Mouse (Mus musculus) granulocyte monocyte progenitor cell, adult 5-6 weeks (primary cell): ENCODE data around the gene Zfp513. TPM values are rescaled to one million over a fixed set of nuclear protein-coding genes. Genes with fewer than 3 reads are reported as not detected.

Experiments used
- ATAC-seq: replicated peaks from 2 replicates; pipeline ENCODE4 v1.8.0; 2016; ENCODE audit warnings: mild to moderate bottlenecking, moderate TSS enrichment, inconsistent platforms; ENCODE audit not compliant: poor library complexity, severe bottlenecking
- total RNA-seq, 2 experiments: library from RNA; stranded (forward) in 1 of 2; stranded (reverse) in 1 of 2; fragments of 200-712, 200-1000 nt in 1 of 2; fragments of >200 nt in 1 of 2; fragmentation: Nextera tagmentation in 1 of 2; gene quantifications; 2 replicates each; pipeline ENCODE4 v1.2.3; 2014 to 2017

Zfp513 gene
- total RNA-seq, 2 experiments from 2014 or later, result 6.9 to 15.4 TPM

DNA sequence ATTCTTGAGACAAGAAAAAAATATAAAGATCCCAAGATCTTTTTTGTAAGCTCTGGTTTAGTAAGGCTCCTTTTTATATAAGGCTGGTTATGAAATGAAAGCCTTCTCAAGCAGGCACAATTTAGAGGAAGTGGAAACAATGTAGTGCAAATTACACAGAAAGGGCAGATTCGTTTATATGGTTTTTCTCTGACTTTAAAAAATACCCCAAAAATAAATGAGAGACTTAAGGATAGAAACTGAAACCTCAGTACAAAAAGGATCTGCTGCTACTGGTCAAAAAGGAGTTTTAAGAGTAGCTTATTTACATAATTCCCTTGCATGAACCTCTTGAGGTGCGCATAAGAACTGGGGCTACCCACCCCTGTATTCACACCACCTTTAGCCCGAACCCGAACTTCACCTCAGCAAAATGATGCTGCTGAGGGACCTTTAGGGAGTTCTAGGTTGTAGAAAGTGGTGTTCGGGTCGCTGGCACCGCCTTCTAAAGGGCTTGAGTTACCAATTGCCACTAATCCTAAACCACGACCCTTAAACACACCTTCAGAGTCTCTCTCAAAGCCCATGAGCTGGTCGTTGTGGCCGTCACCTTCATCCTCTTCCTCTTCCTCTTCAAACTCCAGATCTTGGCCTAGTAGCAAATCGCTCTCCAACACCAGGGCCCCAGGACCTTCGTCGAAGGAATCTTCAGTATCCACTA is 911 bp downstream of the Zfp513 start:
- no peak for ATAC-seq

GRCm38 (mm10) chr5:31200327-31200768 is 1.8 kb downstream of the Zfp513 start:
- ATAC-seq, result no peak

GRCm38 (mm10) chr5:31199893-31200292 is 2.2 kb downstream of the Zfp513 start:
- ATAC-seq, result no peak

DNA sequence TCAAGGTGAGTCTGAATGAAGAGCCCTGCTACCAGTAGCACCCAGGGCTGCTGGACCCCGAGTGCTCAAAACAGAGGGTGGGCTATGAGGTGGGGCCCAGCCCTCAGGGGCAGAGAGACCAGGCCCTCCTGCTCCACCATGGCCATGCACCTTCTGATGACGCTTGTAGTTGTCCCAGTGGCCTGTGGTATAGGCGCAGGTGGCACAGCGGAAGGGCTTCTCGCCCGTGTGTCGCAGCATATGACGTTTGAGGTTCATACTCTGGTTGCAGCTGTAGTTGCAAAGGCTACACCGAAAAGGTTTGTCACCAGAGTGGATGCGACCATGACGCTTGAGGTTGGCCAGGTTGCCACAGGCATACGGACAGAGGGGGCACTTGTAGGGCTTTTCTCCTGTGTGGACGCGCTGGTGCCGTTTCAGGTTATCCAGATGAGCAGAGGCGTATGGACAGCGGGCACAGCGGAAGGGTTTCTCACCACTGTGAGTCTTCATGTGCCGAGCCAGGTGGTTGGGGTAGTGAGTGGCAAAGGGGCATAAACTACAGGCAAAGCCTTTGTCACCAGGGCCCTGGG is 2.7 kb downstream of the Zfp513 start:
- no peak for ATAC-seq

- ATAC-seq, result no peak
Measured at GRCm38 (mm10) chr5:31198616-31199320, 3.3 kb downstream of the Zfp513 start.

DNA sequence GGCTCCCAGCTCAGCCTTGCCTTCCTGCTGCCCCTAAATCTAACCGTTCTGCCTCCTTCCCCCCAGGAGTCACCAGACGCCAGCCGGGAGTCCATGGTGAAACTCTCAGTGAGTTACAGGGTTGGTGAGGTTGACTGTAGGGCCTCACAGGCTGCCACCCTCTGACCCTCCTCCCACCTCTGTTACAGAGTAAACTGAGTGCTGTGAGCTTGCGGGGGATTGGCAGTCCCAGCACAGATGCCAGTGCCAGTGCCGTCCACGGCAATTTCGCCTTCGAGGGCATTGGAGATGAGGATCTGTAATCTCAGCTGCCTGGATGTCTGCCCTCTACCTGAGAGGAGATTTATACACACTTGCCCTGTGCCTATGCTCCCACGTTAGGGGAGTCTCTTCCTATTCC is 3.9 kb downstream of the Zfp513 start:
- no peak for ATAC-seq

- no peak for ATAC-seq
Measured at GRCm38 (mm10) chr5:31197072-31197471, 5.0 kb downstream of the Zfp513 start.

DNA sequence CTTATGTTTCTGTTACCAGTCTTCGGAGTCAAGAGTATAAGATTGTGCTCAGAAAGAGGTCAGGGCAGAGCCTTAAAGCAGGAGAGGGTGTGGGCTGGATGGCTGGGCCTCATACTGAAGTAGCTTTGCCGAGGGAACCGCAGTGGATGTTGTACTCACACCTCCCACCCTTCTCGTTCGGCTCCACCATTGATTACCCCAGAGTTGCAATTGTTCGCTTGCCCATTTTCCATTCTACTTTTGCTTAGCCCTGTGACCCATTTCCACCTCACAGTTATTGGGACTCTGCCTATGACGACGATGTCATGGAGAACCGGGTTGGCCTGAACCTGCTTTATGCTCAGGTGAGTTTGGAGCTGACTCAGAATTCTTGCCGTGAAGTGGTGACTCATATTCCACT is 5.9 kb downstream of the Zfp513 start:
- no peak for ATAC-seq

- ATAC-seq, result no peak
Measured at GRCm38 (mm10) chr5:31195671-31196070, 6.4 kb downstream of the Zfp513 start.

- ATAC-seq, result no peak
Measured at GRCm38 (mm10) chr5:31194486-31195485, 7.3 kb downstream of the Zfp513 start.

DNA sequence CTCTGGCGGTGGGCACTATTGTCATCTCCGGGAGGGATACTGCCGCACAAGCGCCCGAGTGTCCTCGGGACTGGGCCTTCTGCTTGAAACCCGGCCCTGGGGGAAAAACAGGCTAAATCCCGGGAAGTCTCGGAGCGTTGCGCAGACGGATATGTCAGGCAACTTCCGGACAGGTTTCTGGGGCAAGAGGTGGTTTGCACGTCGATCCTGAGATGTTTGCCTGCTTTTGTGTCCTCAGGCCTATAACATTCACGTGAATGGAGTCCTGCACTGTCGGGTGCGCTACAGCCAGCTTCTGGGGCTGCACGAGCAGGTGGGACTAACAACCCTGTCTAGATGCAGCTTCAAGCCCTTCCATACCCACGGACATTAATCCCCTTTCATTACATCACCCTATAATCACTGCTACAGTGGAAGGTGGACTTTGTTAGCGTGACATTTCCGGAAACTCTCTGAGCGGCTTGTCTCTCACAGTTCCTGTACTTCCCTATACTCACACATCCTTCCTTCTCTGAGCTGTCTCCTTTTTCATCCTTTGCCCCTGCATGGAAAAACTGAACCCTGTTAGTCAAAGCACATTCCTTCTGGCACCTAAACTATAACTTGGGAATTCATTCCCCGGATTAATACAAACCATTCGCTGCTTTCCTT is 8.3 kb downstream of the Zfp513 start:
- peak; percentile 20 for ATAC-seq

DNA sequence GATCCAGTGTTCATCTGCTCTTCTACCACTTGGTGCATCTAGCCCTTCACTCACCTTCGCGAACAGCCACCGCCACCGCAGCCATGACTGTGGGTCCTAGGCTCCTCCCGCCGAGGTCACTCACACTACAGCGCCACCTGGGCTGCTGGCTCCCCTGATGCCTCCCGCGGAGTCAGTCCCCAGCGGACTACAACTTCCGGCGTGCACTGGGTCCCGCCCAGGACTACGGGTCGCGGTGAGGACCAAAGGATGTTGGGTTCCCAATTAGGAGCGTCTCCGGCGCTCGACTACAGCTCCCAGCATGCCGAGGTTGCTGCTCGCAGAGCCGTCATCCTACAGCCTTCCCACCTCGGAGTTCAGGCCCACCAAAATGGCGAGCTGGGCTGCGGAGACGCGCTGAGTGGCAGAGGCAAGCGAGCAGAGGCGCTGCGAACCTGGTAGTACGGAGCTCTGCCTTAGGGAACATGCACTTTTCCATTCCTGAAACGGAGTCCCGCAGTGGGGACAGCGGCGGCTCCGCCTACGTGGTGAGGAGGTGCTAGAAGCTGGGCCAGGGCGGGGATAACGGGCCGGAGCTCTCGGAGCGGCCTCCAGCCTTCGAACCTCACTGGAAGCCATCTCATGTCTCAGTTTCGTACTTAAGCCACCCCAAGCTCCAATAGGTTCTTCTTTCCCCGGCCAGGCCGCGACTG is 9.0 kb downstream of the Zfp513 start, which contains the start of the genes Snx17 and Eif2b4:
Gene Snx17 (plus strand): TSS at position 289 of the 692 bp plus-strand sequence.
Gene Eif2b4 (minus strand): TSS at position 492 of the 692 bp plus-strand sequence.
- peak; percentile 93 for ATAC-seq

DNA sequence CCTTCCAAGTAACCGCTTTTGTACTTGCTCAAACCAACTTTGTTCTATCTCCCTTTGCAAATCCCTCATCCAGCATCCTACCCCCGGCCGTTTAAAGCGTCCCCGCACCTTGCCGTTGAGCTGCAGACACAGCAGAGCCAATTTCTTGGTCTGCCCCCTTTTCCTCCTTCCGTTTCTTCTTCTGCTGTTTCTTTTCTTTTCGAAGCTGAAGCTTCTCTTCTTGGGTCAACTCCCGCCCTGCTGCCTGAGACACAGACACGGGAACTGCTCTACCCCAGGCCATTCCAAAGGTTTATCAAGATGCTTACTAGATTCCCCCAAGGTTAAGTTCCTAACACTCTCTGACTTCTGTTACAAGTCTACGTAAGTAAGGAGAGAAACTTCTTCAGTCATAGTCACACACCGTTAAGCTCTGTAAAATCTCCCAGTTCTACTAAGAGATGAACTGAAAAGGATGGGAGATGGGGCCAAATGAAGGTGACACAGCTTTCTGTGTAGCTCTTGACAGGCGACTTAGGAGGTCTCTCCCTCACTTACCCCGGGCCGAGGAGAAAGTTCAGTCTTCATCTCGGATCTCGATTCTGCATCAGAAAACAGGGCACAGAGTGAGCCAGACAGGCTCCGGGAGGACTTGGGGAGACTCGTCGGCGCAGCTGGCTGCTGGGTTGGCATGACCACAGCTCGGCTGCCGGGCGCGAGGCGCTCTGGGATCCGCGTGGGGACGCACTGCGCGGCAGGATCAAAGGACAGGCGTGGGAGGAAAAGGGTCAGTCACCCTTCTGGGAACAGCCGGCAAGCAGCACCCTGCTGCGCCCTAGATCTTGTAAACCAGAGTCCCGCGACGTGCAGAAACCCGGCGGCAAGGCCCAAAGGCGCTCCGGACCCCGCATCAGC is 9.8 kb downstream of the Zfp513 start:
- ATAC-seq, result peak; percentile 28

- no peak for ATAC-seq
Measured at GRCm38 (mm10) chr5:31190201-31190600, 11.9 kb downstream of the Zfp513 start.

GRCm38 (mm10) chr5:31188223-31188840 is 13.8 kb downstream of the Zfp513 start:
- no peak for ATAC-seq

DNA sequence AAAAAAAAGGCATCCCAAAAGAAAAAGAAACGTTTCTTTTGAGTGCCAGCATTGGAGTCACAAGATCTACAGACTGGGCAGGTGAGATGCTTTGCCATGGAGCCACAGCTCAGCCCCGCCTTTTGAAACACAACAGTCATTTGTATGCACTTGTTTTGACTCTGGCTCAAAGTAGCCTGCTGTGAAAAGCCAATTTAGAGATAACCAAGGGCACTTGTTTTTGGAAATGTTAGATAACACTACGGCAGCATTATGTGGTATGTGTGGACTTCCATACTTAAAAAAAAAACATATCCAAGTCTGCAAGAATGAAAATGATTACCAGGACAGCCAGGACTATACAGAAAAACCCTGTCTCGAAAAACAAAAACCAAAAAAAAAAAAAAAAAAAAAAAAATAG is 18.4 kb downstream of the Zfp513 start:
- no peak for ATAC-seq

GRCm38 (mm10) chr5:31181183-31181770 is 20.8 kb downstream of the Zfp513 start:
- no peak for ATAC-seq
